Mouse (Mus musculus) heart, postnatal 0 days (tissue): ENCODE results near the gene Ttc16.

ENCODE experiments used
- CTCF ChIP-seq: IDR thresholded peaks from 2 replicates; pipeline ENCODE4 v1.5.1; 2016; ENCODE audit warnings: antibody characterized with exemption, control low read depth, low read depth
- EP300 ChIP-seq: IDR thresholded peaks from 2 replicates; pipeline ENCODE4 v1.6.1; 2016; ENCODE audit warnings: antibody characterized with exemption, low read depth

- TF ChIP-seq EP300: no peak
- TF ChIP-seq CTCF: no peak
Observed at GRCm38 (mm10) chr2:32791297-32791696, 15.9 kb upstream of the Ttc16 start.
